Mouse (Mus musculus) liver, adult 2 months (tissue): Measurements from ENCODE around the gene Calcrl.

Experiments used
- CTCF ChIP-seq: fragments of 200-500 bp; IDR thresholded peaks from 2 replicates; pipeline ENCODE4 v1.5.1; 2011; ENCODE audit warnings: low read depth, low read length, control low read depth
- POLR2A ChIP-seq: fragments of 200-500 bp; IDR thresholded peaks from 2 replicates; pipeline ENCODE4 v1.6.1; 2011; ENCODE audit warnings: low read length, control low read depth; ENCODE audit not compliant: insufficient read depth; ENCODE audit errors: extremely low read depth

GRCm38 (mm10) chr2:84355281-84355680 is 69.9 kb downstream of the Calcrl start:
- TF ChIP-seq POLR2A (no peak), CTCF (no peak)
